Mouse (Mus musculus) CD8-positive naive resting alpha-beta T cell, adult 2 months (primary cell): Measurements from ENCODE around the gene Brsk1.

Source experiments
- DNase-seq, 2 experiments: peaks; one replicate each; pipeline ENCODE4 v3.0.0; 2022; ENCODE audit warnings: low read depth in 2 of 2, low spot score in 2 of 2

Gene Brsk1

GRCm38 (mm10) chr7:4690387-4690786 is at the start of gene Brsk1:
Gene Brsk1 (plus strand): TSS chr7:4690604.
- DNase-seq = no peak

GRCm38 (mm10) chr7:4641155-4641554 is 49.2 kb upstream of the Brsk1 start:
- no peak for DNase-seq

- DNase-seq = no peak
These were observed 48.4 kb upstream of the Brsk1 start for GRCm38 (mm10) chr7:4641956-4642355.

GRCm38 (mm10) chr7:4643225-4643624 is 47.2 kb upstream of the Brsk1 start:
- no peak for DNase-seq

- no peak for DNase-seq
These were observed 43.6 kb upstream of the Brsk1 start for GRCm38 (mm10) chr7:4646806-4647205.

- peak; percentile 61 for DNase-seq
These were observed 43.1 kb upstream of the Brsk1 start for GRCm38 (mm10) chr7:4647291-4647690.

- no peak for DNase-seq
These were observed 42.4 kb upstream of the Brsk1 start for GRCm38 (mm10) chr7:4647992-4648391.

GRCm38 (mm10) chr7:4651581-4651980 is 38.8 kb upstream of the Brsk1 start:
- peak; percentile 51 to 65 for DNase-seq

- DNase-seq = no peak
These were observed 37.7 kb upstream of the Brsk1 start for GRCm38 (mm10) chr7:4652726-4653125.

- no peak for DNase-seq
These were observed 37.1 kb upstream of the Brsk1 start for GRCm38 (mm10) chr7:4653351-4653750.

- peak; percentile 77 for DNase-seq
These were observed 36.6 kb upstream of the Brsk1 start for GRCm38 (mm10) chr7:4653780-4654179.

- DNase-seq = no peak
These were observed 36.2 kb upstream of the Brsk1 start for GRCm38 (mm10) chr7:4654221-4654620.

- DNase-seq = no peak
These were observed 35.0 kb upstream of the Brsk1 start for GRCm38 (mm10) chr7:4655393-4655792.

- no peak for DNase-seq
These were observed 34.5 kb upstream of the Brsk1 start for GRCm38 (mm10) chr7:4655916-4656315.

- no peak for DNase-seq
These were observed 33.6 kb upstream of the Brsk1 start for GRCm38 (mm10) chr7:4656818-4657217.

GRCm38 (mm10) chr7:4657521-4658127 is 32.8 kb upstream of the Brsk1 start:
- DNase-seq = no peak

- no peak for DNase-seq
These were observed 32.1 kb upstream of the Brsk1 start for GRCm38 (mm10) chr7:4658128-4658907.

GRCm38 (mm10) chr7:4658912-4659551 is 31.4 kb upstream of the Brsk1 start, which contains the start of gene Ppp6r1:
Gene Ppp6r1 (minus strand): TSS chr7:4659019.
- DNase-seq = peak; percentile 94 to 95

- DNase-seq = no peak
These were observed 30.4 kb upstream of the Brsk1 start for GRCm38 (mm10) chr7:4659911-4660443.

- DNase-seq = no peak
These were observed 27.2 kb upstream of the Brsk1 start for GRCm38 (mm10) chr7:4663179-4663578.

GRCm38 (mm10) chr7:4663742-4664141 is 26.7 kb upstream of the Brsk1 start:
- no peak for DNase-seq

- no peak for DNase-seq
These were observed 23.5 kb upstream of the Brsk1 start for GRCm38 (mm10) chr7:4666871-4667270.
